Mouse (Mus musculus): ENCODE data around the gene Hunk.

DNA sequence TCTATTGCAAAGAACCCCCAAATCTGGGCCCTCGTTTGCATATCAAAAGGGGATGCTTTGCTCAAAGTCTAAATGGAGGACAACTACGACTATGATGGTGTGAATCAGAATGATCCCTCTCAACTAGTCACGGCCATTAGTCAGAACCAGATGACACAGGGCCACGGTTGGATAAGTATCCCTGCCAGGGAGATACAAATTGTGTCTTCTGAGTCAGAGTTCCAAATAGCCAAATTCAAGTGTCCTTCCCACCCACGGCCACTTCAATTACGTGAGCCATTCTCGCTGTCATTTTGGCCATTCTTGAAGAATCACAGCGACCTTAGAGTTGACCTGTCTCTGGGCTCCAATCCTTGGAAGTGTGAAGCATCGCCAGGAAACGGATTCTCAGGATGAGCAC is 119.4 kb downstream of the Hunk start:
- TF ChIP-seq POLR2A (IDR thresholded peaks at IDR 0.05; ENCODE audit: low read depth, low read length): no peak
- TF ChIP-seq CTCF (IDR thresholded peaks at IDR 0.05; ENCODE audit: extremely low read depth, insufficient read depth, insufficient read length, insufficient replicate concordance): no peak
